Mouse (Mus musculus) thymus, postnatal 0 days (tissue): ENCODE results near the gene Irf3. TPM values are rescaled to one million over a fixed set of nuclear protein-coding genes. Genes with fewer than 3 reads are reported as not detected.

ENCODE experiments used
- DNase-seq: peaks from one replicate; pipeline ENCODE4 v3.0.0-alpha.2; 2015; ENCODE audit warnings: low spot score
- microRNA-seq: library from miRNA; unstranded; fragments of <30 nt; microRNA quantifications from one replicate; pipeline ENCODE4, GENCODE M21; 2016; ENCODE audit warnings: borderline number of aligned reads
- polyA plus RNA-seq: library from polyadenylated mRNA; unstranded; fragments of >200 nt; fragmentation: Nextera tagmentation; extraction: Ambion mirVana; gene quantifications from 2 replicates; pipeline ENCODE4 v1.2.1, GENCODE M21; 2015

Gene Irf3
- polyA plus RNA-seq, 1 experiment from 2014 or later = 145 TPM

DNA sequence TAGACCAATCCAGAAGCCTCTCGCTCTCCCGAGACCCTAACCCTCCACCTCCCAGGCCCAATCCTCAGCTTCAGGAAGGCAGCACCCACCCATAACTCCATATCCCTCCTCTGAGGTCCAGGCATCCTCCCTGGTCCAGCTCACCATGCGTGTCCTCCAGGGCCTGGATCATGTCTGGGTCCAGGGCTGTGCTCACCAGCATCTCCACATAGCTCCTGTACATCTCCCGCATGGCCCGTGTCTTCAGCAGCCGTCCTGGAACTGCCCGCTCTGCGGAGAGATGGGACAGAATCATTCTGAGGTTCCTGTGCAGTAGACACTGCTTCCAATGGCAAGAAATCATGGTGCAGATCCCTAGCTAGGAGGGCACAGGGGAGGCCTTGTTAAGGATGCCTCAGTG, 33.4 kb downstream of the Irf3 start:
- DNase-seq = no peak

DNA sequence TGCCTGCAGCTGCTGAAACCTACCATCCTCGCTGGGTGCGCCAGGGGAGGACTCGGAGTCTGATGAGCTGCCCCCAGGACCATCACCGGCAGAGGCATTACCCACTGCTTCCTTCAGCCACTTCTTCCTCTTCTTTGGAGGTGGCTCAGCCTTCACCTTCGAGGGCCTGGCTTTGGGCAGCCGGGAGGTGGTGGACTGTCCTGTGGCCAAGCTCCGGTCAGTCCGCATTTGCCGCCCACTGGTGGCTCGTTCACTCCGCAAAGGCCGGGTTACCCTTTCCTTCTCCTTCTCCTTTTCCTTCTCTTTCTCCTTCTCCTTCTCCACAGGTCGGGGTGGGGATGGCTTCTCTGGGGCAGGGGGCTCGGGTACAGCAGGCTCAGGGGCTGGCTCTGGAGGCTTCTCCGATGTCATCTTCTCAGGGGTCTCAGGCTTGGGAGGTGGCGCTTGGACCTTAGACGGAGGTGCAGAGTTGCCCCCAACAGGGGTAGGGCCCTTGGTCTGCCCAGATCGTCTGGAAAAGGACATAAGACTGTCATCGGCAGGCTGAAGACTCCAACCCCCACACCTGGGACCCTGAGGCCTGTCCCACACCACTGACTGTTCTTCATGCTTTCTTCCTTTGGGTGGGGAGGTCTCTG, 36.4 kb downstream of the Irf3 start:
- no peak for DNase-seq

- DNase-seq = no peak
Observed at GRCm38 (mm10) chr7:45035631-45036030, 38.2 kb downstream of the Irf3 start.

- no peak for DNase-seq
Observed at GRCm38 (mm10) chr7:45036702-45037101, 39.3 kb downstream of the Irf3 start.

DNA sequence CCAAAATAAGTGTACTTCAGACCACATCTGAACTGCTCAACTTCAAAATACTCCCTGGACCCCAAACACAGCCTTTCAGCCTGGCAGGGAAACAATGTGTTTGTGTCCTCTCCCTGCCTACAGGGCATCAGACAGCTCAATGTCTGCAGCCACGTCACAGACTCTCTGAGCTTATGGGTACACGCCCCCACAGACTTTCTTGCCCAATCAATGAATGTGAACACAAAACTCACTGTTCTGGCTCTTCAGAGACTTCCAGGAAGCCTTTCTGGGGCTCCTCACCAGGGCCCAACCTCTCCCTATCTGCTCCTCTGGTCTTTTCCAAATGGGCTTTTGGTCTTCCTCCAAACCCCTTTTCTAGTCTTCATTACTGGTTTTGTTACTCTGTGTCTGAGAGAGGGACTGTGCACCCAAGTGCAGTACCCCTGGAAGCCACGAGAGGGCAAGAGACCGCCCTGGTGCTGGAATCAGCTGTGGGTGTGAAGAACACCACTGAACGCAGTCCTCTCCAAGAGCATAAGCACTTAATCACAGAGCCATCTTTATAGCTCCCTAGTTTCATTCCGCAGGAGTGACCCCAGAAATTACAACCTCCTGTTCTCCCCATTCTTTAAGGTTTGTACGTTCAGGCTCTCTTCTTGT, 40.4 kb downstream of the Irf3 start:
- peak; percentile 69 for DNase-seq

- no peak for DNase-seq
Observed at GRCm38 (mm10) chr7:45038411-45038810, 41.0 kb downstream of the Irf3 start.

DNA sequence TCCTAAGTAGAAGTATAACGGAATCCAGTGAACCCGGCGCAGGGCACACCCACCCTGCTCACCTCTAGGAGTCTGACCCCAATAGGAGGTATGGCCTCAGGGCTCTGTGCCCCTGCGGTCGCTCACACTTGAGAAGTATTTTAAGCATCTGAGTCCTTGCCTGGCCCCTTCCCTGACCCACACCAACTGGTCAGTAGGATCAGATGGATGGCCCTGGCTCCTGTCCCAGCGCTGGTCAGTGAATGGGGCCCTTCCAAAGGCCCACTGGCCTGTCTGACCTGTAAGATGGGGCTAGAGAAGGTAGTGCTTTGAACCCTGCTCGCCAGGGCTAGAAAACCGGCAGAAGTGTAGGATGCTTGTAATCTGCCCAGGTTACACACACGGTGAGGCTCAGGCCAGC, 43.4 kb downstream of the Irf3 start:
- no peak for DNase-seq

- DNase-seq = no peak
Observed at GRCm38 (mm10) chr7:45043307-45043706, 45.9 kb downstream of the Irf3 start.

- DNase-seq = no peak
Observed at GRCm38 (mm10) chr7:45045741-45046140, 48.3 kb downstream of the Irf3 start.

- DNase-seq = no peak
Observed at GRCm38 (mm10) chr7:45046853-45047350, 49.5 kb downstream of the Irf3 start.

DNA sequence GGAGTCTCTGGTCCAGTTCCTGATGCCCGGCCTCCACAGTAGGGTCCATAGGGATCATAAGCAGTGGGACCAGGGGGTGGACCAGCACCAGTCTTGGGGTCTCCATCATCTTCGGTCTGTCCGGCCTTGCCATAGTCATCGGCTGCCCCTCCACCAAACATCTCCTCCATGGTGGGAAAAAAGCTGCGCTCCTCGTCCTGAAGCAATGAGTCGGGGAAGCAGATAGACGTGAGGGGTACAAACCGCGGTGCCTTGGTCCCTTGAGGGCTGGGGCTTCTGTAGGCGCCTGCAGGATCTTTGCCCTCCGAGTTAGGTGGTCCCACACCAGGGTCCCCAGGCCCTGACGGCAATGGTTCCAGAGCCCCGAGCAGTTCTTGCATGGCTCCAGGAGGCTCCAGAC, 50.0 kb downstream of the Irf3 start:
- DNase-seq = no peak

- DNase-seq = no peak
Observed at GRCm38 (mm10) chr7:45048001-45048890, 50.8 kb downstream of the Irf3 start.

DNA sequence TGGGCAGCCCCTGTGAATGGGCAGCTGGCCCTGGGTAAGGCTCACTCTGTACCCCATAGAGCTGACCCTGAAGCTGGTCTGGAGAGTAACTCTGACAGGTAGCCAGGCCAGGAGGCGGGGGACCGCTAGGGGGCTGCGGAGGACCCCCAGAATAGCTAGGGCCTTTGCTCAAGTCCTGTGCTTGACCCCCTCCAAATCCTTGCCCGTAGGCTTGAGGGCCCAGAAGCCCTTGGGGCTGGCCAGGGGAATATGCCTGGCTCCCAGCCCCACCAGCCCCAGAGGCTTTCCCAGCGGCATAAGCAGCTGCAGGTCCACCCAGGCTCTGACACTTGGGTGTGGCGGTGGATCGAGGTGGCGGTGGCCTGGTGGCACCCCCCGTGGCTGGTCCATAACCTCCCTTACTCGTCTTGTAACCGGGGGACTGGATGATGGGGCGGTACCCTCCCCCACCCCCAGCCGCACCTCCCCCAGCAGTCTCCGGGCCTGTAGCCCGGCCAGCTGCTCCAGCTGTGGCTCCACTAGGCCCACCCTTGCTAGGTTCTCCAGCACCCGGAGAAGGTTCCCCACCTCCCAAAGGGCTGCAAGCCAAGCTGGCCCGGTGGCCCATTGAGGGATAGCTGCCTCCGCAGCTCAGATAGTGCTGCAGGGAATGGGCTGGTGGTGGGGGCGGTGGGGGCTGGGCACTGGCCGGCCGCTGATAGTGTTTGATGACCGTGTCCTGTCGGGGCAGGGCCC, 51.6 kb downstream of the Irf3 start:
- no peak for DNase-seq

DNA sequence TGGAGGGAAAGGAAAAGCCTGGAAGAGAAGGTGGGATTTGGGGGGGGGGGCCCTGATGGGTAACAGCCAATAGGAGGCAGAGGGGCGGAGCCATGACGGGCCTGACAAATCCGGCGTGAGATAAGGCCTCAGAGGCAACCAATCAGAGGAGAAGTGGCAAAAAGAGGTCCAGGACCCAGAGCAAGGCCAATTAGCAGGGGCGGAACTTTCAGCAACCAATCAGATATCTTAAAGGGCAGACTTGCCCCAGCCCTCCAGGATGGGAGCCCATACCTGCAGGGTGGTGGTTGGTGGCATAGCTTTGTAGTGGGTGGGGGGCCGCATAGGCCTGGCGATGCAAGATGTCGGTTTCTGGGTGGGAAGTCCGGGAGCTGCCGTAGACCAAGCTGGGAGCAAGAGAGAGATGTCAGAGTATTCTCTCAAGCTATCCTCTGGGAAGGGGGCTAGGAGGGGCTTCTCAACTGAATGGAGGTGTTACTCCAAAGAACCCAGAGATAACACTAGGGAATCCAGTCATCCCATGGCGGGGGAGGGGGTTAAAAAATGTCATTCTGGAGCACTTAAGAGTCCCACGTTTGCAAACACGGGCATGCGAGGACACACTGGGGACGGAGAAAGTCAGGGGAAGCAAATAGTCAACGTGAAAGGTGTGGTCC, 53.6 kb downstream of the Irf3 start:
- DNase-seq = peak; percentile 67

DNA sequence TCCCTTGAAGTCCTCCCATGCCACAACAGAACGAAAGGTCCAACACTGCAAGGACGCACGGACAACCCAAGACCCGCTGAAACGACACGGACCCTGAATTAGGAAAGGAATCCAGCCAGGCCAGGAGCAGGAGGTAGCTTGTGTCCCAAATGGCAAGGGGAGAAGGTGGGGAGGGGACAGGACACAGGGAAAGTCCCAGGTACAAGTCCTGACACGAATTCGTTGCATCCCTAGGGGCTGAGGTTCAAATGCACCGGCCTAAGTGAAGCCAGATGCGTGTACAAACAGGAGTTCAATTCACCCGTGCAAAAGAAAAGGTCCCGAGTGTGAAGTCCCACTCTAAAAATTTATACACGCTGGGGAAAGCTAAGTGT, 54.1 kb downstream of the Irf3 start:
- DNase-seq = no peak

Small RNAs within 50 kb of the gene (microRNA-seq; reads per million reads assigned to microRNA genes)
- gene Mir7054 = not detected

Other genes with a start within 250 kb of the Irf3 start
- 63.7 and 66.8 TPM in 2 replicates for gene Vrk3, start 249.2 kb upstream of the Irf3 start, polyA plus RNA-seq
- 0.82 and 1.7 TPM in 2 replicates for gene Zfp473, start 246.6 kb upstream of the Irf3 start, polyA plus RNA-seq
- 88.1 and 109 TPM in 2 replicates for gene Nup62, start 181.6 kb upstream of the Irf3 start, polyA plus RNA-seq
- 23.6 and 28.0 TPM in 2 replicates for gene Il4i1, start 181.3 kb upstream of the Irf3 start, polyA plus RNA-seq
- 3.4 and 3.7 TPM in 2 replicates for gene Atf5, start 181.0 kb upstream of the Irf3 start, polyA plus RNA-seq
- gene Akt1s1, start 148.7 kb upstream of the Irf3 start, polyA plus RNA-seq = 47.3 and 49.2 TPM in 2 replicates
- 56.5 and 60.3 TPM in 2 replicates for gene Tbc1d17, start 148.6 kb upstream of the Irf3 start, polyA plus RNA-seq
- 61.8 and 63.4 TPM in 2 replicates for gene Pnkp, start 140.5 kb upstream of the Irf3 start, polyA plus RNA-seq
- gene Ptov1, start 127.9 kb upstream of the Irf3 start, polyA plus RNA-seq = 147 and 158 TPM in 2 replicates
- 59.0 and 60.0 TPM in 2 replicates for gene Med25, start 104.9 kb upstream of the Irf3 start, polyA plus RNA-seq
- 13.2 and 13.8 TPM in 2 replicates for gene Fuz, start 101.6 kb upstream of the Irf3 start, polyA plus RNA-seq
- 34.5 and 37.5 TPM in 2 replicates for gene Ap2a1, start 68.2 kb upstream of the Irf3 start, polyA plus RNA-seq
- 0.23 and 0.25 TPM in 2 replicates for gene Tsks, start 54.4 kb upstream of the Irf3 start, polyA plus RNA-seq
- gene Cpt1c, start 22.8 kb upstream of the Irf3 start, polyA plus RNA-seq = 1.2 and 2.0 TPM in 2 replicates
- gene Prmt1, start 11.1 kb upstream of the Irf3 start, polyA plus RNA-seq = 364 and 365 TPM in 2 replicates
- 66.6 and 68.8 TPM in 2 replicates for gene Bcl2l12, start 1.1 kb downstream of the Irf3 start, polyA plus RNA-seq
- gene Scaf1, start 18.7 kb downstream of the Irf3 start, polyA plus RNA-seq = 19.6 and 20.1 TPM in 2 replicates
- 35.8 and 37.0 TPM in 2 replicates for gene Rras, start 20.3 kb downstream of the Irf3 start, polyA plus RNA-seq
- gene Prr12, start 55.2 kb downstream of the Irf3 start, polyA plus RNA-seq = 7.6 and 9.0 TPM in 2 replicates
- gene Nosip, start 64.8 kb downstream of the Irf3 start, polyA plus RNA-seq = 84.4 and 86.3 TPM in 2 replicates
- 9.9 and 10.0 TPM in 2 replicates for gene Prrg2, start 65.0 kb downstream of the Irf3 start, polyA plus RNA-seq
- 41.4 and 41.8 TPM in 2 replicates for gene Rcn3, start 94.6 kb downstream of the Irf3 start, polyA plus RNA-seq
- 42.6 and 47.6 TPM in 2 replicates for gene Fcgrt, start 106.2 kb downstream of the Irf3 start, polyA plus RNA-seq
- 2,260 and 2,287 TPM in 2 replicates for gene Rps11, start 126.8 kb downstream of the Irf3 start, polyA plus RNA-seq
- gene Rpl13a, start 131.1 kb downstream of the Irf3 start, polyA plus RNA-seq = 2,581 and 2,590 TPM in 2 replicates
- gene Gm45713, start 138.6 kb downstream of the Irf3 start, polyA plus RNA-seq = 1.5 and 2.2 TPM in 2 replicates
- gene Flt3l, start 138.8 kb downstream of the Irf3 start, polyA plus RNA-seq = 21.5 and 24.5 TPM in 2 replicates
- gene Pih1d1, start 156.7 kb downstream of the Irf3 start, polyA plus RNA-seq = 88.2 and 93.1 TPM in 2 replicates
- gene Aldh16a1, start 156.9 kb downstream of the Irf3 start, polyA plus RNA-seq = 41.6 and 43.3 TPM in 2 replicates
- gene Slc17a7, start 166.3 kb downstream of the Irf3 start, polyA plus RNA-seq = 0.06 TPM in 1 of 2 replicates, not detected in the other
- not detected in 2 replicates for gene Gfy, start 181.9 kb downstream of the Irf3 start, polyA plus RNA-seq
- not detected in 2 replicates for gene Pth2, start 183.3 kb downstream of the Irf3 start, polyA plus RNA-seq
- 0.20 and 0.37 TPM in 2 replicates for gene Ccdc155, start 207.2 kb downstream of the Irf3 start, polyA plus RNA-seq
- gene Dkkl1, start 214.5 kb downstream of the Irf3 start, polyA plus RNA-seq = 5.1 and 7.6 TPM in 2 replicates
- 4.8 and 5.1 TPM in 2 replicates for gene Tead2, start 218.1 kb downstream of the Irf3 start, polyA plus RNA-seq
- 143 and 146 TPM in 2 replicates for gene Cd37, start 241.5 kb downstream of the Irf3 start, polyA plus RNA-seq
- gene Slc6a16, start 243.4 kb downstream of the Irf3 start, polyA plus RNA-seq = 0.17 TPM in 1 of 2 replicates, not detected in the other